Mouse (Mus musculus) testis, adult 2 months (tissue): ENCODE measurements at regions not wholly inside any gene's neighbourhood (a gene's known extent, or its start where the extent isn't known, plus 50 kb on each side); places are given as distances from the start of the nearest gene placed in this dataset.

Source experiments
- H3K27ac ChIP-seq: fragments of 200-500 bp; 2 replicates; pipeline ENCODE4 v1.5.1; 2012; ENCODE audit warnings: low read depth, low read length; ENCODE audit not compliant: control insufficient read depth, insufficient read depth
- H3K27me3 ChIP-seq: fragments of 200-500 bp; 2 replicates; pipeline ENCODE4 v1.6.1; 2012; ENCODE audit warnings: mild to moderate bottlenecking, low read length, moderate library complexity; ENCODE audit not compliant: control insufficient read depth, insufficient read depth
- H3K36me3 ChIP-seq: fragments of 200-500 bp; 2 replicates; pipeline ENCODE4 v1.6.1; 2012; ENCODE audit warnings: mild to moderate bottlenecking, low read length; ENCODE audit not compliant: control insufficient read depth, insufficient read depth
- H3K4me1 ChIP-seq: fragments of 200-500 bp; 2 replicates; pipeline ENCODE4 v1.6.1; 2012; ENCODE audit warnings: low read length; ENCODE audit not compliant: control insufficient read depth, insufficient read depth
- H3K4me3 ChIP-seq: fragments of 200-500 bp; 2 replicates; pipeline ENCODE4 v1.5.1; 2012; ENCODE audit warnings: low read depth, mild to moderate bottlenecking, low read length, moderate library complexity, mixed read lengths; ENCODE audit not compliant: control insufficient read depth
- CTCF ChIP-seq: fragments of 200-500 bp; IDR thresholded peaks from 2 replicates; pipeline ENCODE4 v1.5.1; 2012; ENCODE audit warnings: low read depth, mild to moderate bottlenecking, inconsistent platforms, low read length, moderate library complexity; ENCODE audit not compliant: control insufficient read depth, insufficient read depth, insufficient replicate concordance
- POLR2A ChIP-seq: fragments of 200-500 bp; IDR thresholded peaks from 2 replicates; pipeline ENCODE4 v1.6.1; 2012; ENCODE audit warnings: low read depth, mild to moderate bottlenecking, inconsistent platforms, low read length, moderate library complexity; ENCODE audit not compliant: control insufficient read depth

GRCm38 (mm10) chr3:41353021-41353420 lies 202.5 kb upstream of the Jade1 start:
- no peak for TF ChIP-seq CTCF
- no peak for TF ChIP-seq POLR2A
- H3K4me1 ChIP-seq, result no peaks in the 10 kb centered on the region
- no peak overlapping the region for H3K27ac ChIP-seq
- no peaks in the 10 kb centered on the region for H3K36me3 ChIP-seq
- no peak overlapping the region for H3K4me3 ChIP-seq
- H3K27me3 ChIP-seq, result no peaks in the 10 kb centered on the region

- no peaks in the 10 kb centered on the region for H3K36me3 ChIP-seq
- H3K27me3 ChIP-seq, result no peaks in the 10 kb centered on the region
- no peak overlapping the region for H3K4me3 ChIP-seq
- no peak overlapping the region for H3K27ac ChIP-seq
- no peak for TF ChIP-seq POLR2A
- TF ChIP-seq CTCF, result no peak
- H3K4me1 ChIP-seq, result no peaks in the 10 kb centered on the region
Measured at GRCm38 (mm10) chr3:41351786-41352185, 203.7 kb upstream of the Jade1 start.

GRCm38 (mm10) chr3:41351091-41351685 lies 204.3 kb upstream of the Jade1 start:
- no peak for TF ChIP-seq CTCF
- TF ChIP-seq POLR2A, result no peak
- H3K27ac ChIP-seq, result no peak overlapping the region
- H3K36me3 ChIP-seq, result no peaks in the 10 kb centered on the region
- H3K4me3 ChIP-seq, result no peak overlapping the region
- H3K27me3 ChIP-seq, result no peaks in the 10 kb centered on the region
- H3K4me1 ChIP-seq, result no peaks in the 10 kb centered on the region; the same call in 1 of the 2 replicates

- peak overlapping the region; percentile 54 for H3K27ac ChIP-seq
- TF ChIP-seq POLR2A (no peak), CTCF (no peak)
- no peaks in the 10 kb centered on the region for H3K36me3 ChIP-seq
- no peaks in the 10 kb centered on the region; the same call in 1 of the 2 replicates for H3K4me1 ChIP-seq
- no peaks in the 10 kb centered on the region for H3K27me3 ChIP-seq
- no peak overlapping the region for H3K4me3 ChIP-seq
Measured at GRCm38 (mm10) chr3:41350331-41350730, 205.2 kb upstream of the Jade1 start.

- TF ChIP-seq POLR2A, result no peak
- peak; percentile 31; the same call in 1 of the 2 replicates for TF ChIP-seq CTCF
- H3K4me3 ChIP-seq, result no peak overlapping the region
- no peaks in the 10 kb centered on the region for H3K36me3 ChIP-seq
- no peaks in the 10 kb centered on the region for H3K27me3 ChIP-seq
- H3K27ac ChIP-seq, result peak overlapping the region; percentile 26
- H3K4me1 ChIP-seq, result no peaks in the 10 kb centered on the region; the same call in 1 of the 2 replicates
Measured at GRCm38 (mm10) chr3:41348795-41349194, 206.7 kb upstream of the Jade1 start.

GRCm38 (mm10) chr3:41346863-41347262 lies 208.7 kb upstream of the Jade1 start:
- Histone ChIP-seq H3K27me3 (no peaks in the 10 kb centered on the region), H3K4me1 (no peaks in the 10 kb centered on the region; the same call in 1 of the 2 replicates), H3K36me3 (no peaks in the 10 kb centered on the region), H3K27ac (no peak overlapping the region; the same call in 1 of the 2 replicates), H3K4me3 (no peak overlapping the region)
- no peak for TF ChIP-seq POLR2A
- no peak for TF ChIP-seq CTCF

- TF ChIP-seq CTCF, result no peak
- Histone ChIP-seq H3K4me1 (no peaks in the 10 kb centered on the region; the same call in 1 of the 2 replicates), H3K4me3 (no peak overlapping the region), H3K27me3 (no peaks in the 10 kb centered on the region), H3K36me3 (no peaks in the 10 kb centered on the region), H3K27ac (no peak overlapping the region)
Measured at GRCm38 (mm10) chr3:41343431-41343830, 212.1 kb upstream of the Jade1 start.

GRCm38 (mm10) chr3:41332481-41332880 lies 223.1 kb upstream of the Jade1 start:
- TF ChIP-seq CTCF (no peak), POLR2A (no peak)
- no peak overlapping the region for H3K4me3 ChIP-seq
- no peaks in the 10 kb centered on the region for H3K27me3 ChIP-seq
- H3K36me3 ChIP-seq, result no peaks in the 10 kb centered on the region
- H3K4me1 ChIP-seq, result no peaks in the 10 kb centered on the region
- no peak overlapping the region for H3K27ac ChIP-seq
